Mouse (Mus musculus) heart, adult 11 months (tissue): ENCODE measurements around the gene Muc16.

Source experiments
- DNase-seq: peaks from one replicate; pipeline ENCODE4 v3.0.0; 2022

The Muc16 gene

DNA sequence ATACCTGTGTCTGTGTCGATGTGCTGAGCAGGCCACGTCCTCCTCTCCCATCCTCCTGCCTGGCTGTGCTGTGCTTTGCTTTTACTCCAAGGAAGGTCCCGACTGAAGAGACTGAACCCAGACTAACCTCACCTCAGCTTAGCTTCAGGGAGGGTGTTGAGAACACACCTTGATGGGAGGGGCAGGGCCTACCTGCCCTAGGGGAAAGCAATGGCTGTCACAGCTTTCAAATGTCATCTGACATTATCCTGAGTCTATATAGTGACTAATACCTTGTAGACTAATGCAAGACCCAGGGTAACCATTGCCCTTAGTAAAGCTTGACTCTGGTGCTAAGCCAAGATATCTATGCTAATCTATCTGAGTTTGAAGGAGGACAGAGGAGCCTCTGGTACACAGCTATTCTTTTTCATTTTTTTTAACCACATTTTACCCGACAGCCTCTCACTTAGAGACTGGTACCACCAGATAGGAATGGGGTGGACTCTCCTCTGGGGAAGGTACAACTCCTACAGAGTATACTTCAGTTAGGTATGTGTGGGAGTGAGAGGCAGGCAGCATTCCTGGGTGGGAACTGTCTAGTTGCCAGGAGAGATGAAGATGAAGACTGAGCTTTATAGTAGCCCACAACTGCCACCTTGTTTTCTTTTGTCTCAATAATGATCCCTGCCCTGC lies at the start of gene Muc16:
Muc16 (minus strand) TSS at position 51 of the 675 bp plus-strand sequence.
- DNase-seq = peak; percentile 83

DNA sequence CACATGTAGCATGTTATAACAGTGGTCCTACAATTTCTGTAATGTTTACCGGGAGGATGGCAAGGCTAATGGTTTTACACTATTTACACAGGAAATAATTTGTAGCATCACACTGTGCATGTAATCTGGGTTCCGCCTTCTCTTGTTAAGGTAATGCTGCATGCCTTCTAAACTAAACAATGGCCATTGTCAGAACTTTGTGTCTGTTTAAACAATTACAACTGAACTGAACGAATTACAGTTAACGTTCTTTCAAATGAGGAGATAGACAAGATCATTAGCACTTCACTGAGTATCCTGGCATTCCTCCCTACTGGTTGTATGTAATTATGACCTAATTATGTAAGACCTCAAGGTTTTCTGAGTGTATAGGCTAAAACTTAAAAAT lies 48.4 kb upstream of the Muc16 start:
- DNase-seq = no peak

GRCm38 (mm10) chr9:18721931-18722711 lies 47.8 kb upstream of the Muc16 start:
- peak; percentile 49 for DNase-seq

- peak; percentile 56 for DNase-seq
These were observed 46.7 kb upstream of the Muc16 start for GRCm38 (mm10) chr9:18721011-18721410.

DNA sequence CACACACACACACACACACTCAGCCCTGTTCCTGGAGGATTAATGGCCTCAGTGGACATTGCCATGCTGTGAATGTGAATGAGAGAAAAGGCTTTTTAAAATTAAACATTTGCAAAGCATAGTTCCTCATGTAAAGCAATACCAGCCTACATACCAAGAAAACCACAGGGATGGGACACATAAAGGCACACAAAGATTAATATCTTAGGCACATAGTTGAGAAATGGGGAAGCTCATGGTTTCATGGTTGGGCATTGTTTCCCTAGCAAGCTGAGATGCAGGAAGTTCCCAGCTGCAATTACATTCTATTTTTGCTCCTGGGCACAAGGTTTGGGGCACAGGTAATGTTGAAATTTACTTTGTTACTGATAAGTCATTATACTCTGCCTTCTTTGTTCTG lies 31.3 kb upstream of the Muc16 start:
- no peak for DNase-seq

- no peak for DNase-seq
These were observed 76.0 kb downstream of the Muc16 start for GRCm38 (mm10) chr9:18598366-18598765.

DNA sequence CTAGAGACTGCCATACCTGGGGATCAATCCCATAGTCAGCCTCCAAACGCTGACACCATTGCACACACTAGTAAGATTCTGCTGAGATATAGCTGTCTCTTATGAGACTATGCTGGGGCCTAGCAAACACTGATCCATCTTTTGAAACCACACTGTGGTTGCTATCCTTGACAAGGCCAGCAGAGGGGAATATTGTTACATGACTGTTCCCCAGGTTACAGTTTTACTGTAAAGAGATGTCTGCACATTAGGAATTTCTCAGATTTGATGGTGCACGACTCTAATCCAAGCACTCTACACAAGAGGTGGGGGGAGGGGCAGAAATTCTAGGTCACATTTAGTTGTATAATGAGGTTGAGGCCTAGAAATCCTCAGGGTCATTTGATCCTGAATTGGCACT lies 166.2 kb downstream of the Muc16 start:
- DNase-seq = no peak

DNA sequence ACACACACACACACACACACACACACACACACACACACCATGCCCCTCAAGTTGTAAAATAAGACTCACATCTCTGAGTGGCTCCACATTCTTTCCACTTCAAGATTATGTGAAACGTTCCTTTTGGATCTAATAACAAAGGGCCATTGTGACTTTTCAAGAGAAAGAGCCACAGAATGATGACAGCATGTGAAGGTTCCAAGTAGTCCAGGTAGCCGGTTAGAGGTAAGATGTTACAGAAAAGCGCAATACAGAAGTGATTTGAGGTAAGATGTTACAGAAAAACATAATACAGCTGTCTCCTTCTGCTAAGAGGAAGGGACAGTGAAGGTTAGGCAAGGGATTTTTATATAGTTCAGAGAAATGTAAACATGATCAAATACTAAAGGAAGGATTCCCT lies 196.2 kb downstream of the Muc16 start, which contains the start of the genes Zfp558 and Mbd3l1:
Zfp558 (minus strand) TSS at position 101 of the 400 bp plus-strand sequence.
Mbd3l1 (plus strand) TSS at position 192 of the 400 bp plus-strand sequence.
- DNase-seq = no peak

- peak; percentile 97 for DNase-seq
These were observed 200.8 kb downstream of the Muc16 start for GRCm38 (mm10) chr9:18473324-18474128.

DNA sequence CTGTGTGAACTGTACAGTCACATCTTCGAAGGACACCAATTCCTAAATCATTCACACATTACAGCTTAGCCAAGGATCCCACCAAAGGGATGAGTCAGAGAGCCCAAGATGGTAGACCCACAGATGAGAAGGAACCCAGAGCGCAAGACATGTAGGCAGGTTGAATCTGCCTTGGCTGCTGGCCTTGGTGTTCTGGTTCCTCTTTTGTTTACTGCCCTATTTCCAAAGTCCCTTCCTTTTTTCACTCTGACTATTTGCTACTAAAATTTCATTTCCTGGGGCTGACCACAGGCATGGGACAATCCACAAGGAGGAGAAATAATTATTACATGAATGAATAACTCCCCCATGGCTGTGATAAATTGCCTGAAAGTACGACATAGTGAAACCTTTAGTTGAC lies 206.3 kb downstream of the Muc16 start:
- peak; percentile 83 for DNase-seq

- DNase-seq = no peak
These were observed 207.0 kb downstream of the Muc16 start for GRCm38 (mm10) chr9:18467350-18467749.

GRCm38 (mm10) chr9:18456520-18456919 lies 217.8 kb downstream of the Muc16 start:
- DNase-seq = no peak
